Mouse (Mus musculus) kidney, adult 11 months (tissue): ENCODE results near the gene 4931440F15Rik.
A peak's percentile ranks its signal among the peaks of the same experiment; 100 is the strongest.
"Not testable (repeated sequence)": the region's sequence is repeated elsewhere in the genome, so short reads cannot be mapped to it uniquely, and the experiment has no call there.

Source experiments
- DNase-seq: peaks from one replicate; pipeline ENCODE4 v3.0.0; 2022

Gene 4931440F15Rik

GRCm38 (mm10) chr11:29825271-29825718, at the start of gene 4931440F15Rik:
TSS of gene 4931440F15Rik (minus strand) at chr11:29825668.
- DNase-seq: not testable (repeated sequence)

- not testable (repeated sequence) for DNase-seq
Observed at GRCm38 (mm10) chr11:29874781-29875180, 49.3 kb upstream of the 4931440F15Rik start.

GRCm38 (mm10) chr11:29870174-29870573, 44.7 kb upstream of the 4931440F15Rik start:
- no peak for DNase-seq

DNA sequence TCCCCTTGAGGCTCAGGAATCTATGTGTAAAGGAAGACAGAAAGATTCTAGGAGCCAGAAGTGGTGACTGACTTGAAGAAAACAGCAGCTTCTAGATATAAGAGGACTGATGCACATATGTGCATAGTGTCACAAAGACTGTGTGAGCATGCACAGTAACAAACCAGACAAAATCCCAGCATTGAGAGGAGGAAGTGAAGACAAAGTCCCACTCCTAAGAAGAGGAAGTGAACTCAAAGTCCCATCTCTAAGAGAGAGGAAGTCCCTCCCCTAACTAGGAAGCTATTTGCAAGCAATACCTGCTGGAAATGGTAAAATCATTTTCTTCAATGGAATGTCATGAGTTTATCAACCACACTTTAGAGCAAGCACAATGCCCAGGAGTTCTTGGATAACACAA, 38.8 kb upstream of the 4931440F15Rik start:
- DNase-seq: no peak

DNA sequence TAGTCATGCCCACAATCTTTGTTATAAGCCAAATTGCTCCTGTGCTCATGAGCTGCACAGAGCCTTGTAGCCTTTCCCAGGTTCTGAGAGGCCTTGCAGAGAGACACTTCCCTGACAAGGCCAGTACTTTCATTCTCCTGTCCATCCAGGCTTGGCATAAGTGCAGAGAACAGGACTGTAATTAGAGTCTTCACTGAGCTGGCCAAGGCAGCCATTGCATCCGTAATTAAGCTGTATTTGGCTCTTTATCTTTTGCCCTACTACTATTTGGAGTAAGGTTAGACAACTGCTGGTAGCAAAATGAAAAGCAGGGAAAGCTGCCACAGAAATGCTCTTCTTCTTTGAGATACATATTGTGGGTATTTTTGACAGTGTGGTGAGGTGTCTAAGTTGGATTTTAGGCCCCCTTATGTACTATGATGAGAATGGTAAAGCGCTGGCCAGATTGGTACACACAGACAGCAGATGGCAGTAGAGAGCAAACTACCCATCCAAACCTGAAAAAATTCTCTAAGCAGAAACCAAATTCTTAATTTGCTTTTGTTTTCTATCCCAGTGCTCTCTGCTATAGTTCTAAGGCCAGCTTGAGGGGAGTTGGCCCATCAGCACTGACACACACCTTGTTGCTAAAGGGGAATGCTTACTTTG, 36.4 kb upstream of the 4931440F15Rik start:
- DNase-seq: no peak

- no peak for DNase-seq
Observed at GRCm38 (mm10) chr11:29861040-29861439, 35.6 kb upstream of the 4931440F15Rik start.

GRCm38 (mm10) chr11:29840606-29841227, 15.2 kb upstream of the 4931440F15Rik start:
- DNase-seq: no peak

- DNase-seq: peak; percentile 49
Observed at GRCm38 (mm10) chr11:29839781-29840180, 14.3 kb upstream of the 4931440F15Rik start.

GRCm38 (mm10) chr11:29837066-29837465, 11.6 kb upstream of the 4931440F15Rik start:
- DNase-seq: no peak

DNA sequence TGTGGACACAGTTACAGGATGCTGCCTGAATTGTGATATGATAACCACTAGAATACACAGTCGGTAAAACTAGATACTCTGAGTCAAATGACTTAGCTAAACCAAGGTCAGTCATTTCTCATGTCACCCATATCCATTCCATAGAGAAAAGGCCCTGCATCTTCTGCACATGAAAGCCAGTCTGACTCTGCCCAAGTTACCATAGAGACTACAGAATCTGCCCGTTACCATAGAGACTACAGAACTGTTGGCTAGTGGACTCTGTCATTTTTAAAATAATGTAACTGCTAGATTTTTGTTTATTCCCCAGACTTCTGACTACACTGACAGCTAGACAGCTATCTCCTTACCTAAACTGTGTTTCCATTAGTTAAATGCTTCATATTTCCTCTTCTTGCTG, 2.3 kb upstream of the 4931440F15Rik start:
- DNase-seq: no peak

GRCm38 (mm10) chr11:29826001-29826400, 533 bp upstream of the 4931440F15Rik start:
- no peak for DNase-seq

DNA sequence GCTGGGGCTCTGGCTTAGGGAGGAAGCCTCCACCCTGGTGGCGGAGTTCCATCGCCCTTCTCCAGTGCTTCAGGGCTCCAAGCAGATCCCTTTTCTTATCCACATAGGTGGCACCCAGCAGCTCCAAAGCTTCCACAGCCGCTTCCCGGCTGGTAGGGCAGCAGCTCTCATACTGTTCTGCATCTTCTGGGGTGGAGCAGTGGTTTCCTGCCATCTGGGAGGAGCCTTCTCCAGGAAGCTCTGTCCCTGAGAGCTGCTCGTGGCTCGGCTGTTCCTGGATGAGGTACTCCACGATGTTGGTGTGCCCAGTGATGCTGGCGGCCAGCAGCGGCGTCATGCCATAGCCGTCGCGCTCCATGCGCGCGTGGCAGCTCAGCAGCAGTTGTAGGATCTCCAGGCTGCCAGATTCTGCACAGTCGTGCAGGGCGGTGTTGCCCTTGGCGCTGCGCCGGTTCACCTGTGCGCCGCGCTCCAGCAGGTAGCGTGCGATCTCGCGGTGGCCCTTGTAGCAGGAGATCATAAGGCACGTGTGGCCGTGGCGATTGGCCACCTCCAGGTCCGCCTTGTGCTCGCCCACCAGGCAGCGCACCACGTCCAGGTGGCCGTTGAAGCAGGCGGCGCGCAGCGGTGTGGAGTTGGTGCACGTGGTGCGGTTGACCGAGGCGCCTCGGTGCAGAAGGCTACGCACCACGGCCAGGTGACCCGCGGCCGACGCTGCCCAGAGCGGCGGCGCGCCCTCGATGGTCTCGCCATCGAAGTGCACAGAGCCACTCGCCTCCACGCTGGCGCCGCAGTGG, 796 bp downstream of the 4931440F15Rik start:
- not testable (repeated sequence) for DNase-seq

DNA sequence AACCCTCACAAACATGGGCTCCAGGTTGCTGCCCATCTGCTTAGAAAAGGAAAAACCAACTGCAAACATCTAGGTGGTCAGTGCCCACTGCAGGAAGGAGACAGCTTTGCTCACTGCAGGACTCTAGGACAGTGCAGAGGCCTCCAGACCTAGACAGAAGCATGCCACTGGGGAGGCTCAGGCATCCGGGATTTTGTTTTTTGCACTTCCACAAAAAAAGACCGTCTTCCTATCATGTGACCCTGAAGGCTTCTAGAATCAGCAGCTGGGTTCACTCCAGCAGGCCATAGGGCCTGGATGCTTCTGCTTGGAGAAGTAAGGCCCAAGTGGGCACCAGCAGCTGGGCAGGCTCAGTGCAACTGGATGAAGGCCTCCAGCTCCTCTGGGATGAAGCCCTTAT, 2.3 kb downstream of the 4931440F15Rik start:
- no peak for DNase-seq

DNA sequence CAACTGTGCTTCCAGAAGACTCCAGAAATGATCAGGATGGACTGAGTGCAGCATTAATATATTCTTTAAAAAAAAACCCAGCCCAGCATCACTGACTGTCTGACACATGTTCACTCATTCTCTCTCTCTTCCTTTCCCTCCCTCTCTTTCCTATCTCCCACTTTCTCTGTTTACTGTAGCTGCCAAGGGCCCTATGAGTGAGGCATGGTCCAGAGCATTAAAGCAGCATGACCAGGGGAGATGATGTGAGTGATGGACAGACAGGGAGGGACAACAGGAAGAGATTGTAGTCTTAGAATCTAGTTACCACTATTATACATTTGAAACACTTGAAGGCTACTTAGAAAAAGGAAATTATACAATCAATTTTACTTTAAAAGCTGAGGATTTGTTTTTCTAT, 9.8 kb downstream of the 4931440F15Rik start:
- no peak for DNase-seq

DNA sequence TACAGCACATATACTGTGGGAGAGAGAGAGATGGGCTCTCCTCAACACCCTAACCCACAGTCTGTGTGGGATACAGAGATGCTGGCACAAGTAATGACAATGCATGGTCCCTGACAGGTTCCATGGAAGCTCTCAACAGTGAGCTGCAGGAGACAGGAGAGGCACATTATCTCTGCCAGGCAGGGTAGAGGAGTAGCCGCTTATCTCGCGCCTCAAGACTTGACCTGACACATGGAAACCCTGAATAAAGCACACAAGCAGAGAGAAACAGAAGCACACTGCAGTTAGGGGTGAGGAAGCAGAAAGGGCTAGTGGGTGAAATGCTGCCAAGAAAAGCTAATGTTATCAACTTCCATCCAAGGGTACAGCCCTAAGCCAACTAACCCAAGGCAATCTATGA, 10.2 kb downstream of the 4931440F15Rik start:
- no peak for DNase-seq

- DNase-seq: no peak
Observed at GRCm38 (mm10) chr11:29813267-29813666, 12.2 kb downstream of the 4931440F15Rik start.

DNA sequence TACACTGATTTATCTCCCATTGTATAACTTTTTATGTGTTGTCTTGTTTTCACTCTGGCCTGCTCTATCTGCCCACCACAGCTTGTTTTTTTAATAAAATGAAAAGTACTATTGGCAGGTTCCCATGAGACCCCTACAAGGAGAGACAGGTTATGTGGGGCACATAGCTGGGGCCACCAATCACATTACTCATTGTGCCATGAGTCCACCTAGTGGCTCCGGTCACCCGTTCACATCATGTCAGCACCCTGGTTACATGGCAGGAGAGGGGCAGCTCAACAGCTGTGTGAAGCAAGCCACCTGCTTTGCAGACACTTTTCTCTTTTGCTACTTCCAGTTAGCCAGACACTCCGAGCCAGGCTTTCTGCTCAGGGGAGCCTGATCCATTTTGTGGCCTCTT, 13.0 kb downstream of the 4931440F15Rik start:
- no peak for DNase-seq

DNA sequence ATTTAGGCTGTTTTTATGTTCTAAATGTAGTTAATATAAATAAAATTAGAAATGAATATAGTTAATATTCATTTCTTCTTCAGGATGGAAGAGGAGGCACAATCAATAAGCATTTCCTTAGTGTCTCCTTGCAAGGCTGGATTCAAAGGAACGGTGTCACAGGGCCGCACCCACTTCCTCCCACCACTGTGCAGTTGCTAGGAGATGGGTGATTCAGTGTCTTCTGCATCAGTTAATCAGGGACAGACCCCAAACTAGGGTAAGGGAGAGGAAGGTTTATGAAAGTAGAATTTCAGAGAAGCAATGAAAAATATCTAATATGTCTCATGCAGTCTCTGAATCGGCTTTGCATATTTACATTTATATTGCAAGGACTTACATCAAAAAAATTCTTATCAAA, 15.1 kb downstream of the 4931440F15Rik start:
- DNase-seq: no peak

DNA sequence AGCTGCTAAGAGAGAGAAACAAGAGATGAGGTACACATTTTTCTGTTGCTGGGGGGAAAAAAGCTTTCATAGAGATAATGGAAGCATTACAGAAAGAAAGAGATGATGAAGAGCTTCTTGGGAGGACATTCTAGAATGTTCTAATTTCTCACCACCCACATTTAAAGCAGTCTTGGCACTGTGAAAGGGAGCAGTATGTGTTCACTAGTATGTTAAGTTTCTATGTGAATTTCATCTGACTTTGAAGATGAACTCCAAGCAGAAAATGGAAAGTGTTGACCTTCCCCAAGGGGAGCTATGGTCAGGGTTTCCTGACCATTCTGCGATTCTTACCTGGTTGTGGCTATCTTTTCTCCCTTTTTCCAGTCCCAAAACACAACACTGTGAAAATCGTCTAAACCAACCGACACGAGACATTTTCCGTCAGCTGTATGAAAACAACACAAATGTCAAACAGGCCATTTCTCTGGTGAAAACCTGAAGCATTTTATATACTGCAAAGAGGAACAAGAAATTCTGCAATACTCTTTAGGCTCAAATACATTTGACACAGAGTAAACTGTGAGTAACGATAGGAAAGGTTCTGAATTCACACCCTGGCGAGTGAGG, 16.4 kb downstream of the 4931440F15Rik start:
- no peak for DNase-seq

GRCm38 (mm10) chr11:29808173-29808980, 17.1 kb downstream of the 4931440F15Rik start:
- DNase-seq: peak; percentile 24

GRCm38 (mm10) chr11:29807325-29807724, 18.1 kb downstream of the 4931440F15Rik start:
- no peak for DNase-seq
